Comparison of ENCODE assay signal across 14 mouse cellular contexts in genomic region chr3:124270506-124270905, GRCm38 (mm10). TPM values are rescaled to one million over a fixed set of nuclear protein-coding genes. Genes with fewer than 3 reads are reported as not detected.
"Had no signal": no experiment of that assay in that cellular context is flagged by ENCODE, and none has a peak within 500 bp of the region (broad histone marks: within the 10 kb centered on the region; RNA-seq: fewer than 3 reads in every experiment).

No protein-coding gene starts in this region.

- DNase-seq: kidney, postnatal 36 days; layer of hippocampus, adult 9-11 months; layer of hippocampus, postnatal 36 days; lung, adult 18-20 months; right cerebral cortex, postnatal 4 days; spleen, adult 18-20 months; thymus, adult 18-20 months; thymus, postnatal 14 days had no signal

- H3K4me1 ChIP-seq: limb, embryonic 13.5 days had no signal

- H3K27me3 ChIP-seq: limb, embryonic 13.5 days; neural tube, embryonic 15.5 days had no signal

- H3K27ac ChIP-seq: kidney, postnatal 0 days; limb, embryonic 13.5 days; liver, embryonic 14.5 days; neural tube, embryonic 15.5 days had no signal

- H3K9me3 ChIP-seq: limb, embryonic 13.5 days; neural tube, embryonic 15.5 days had no signal

- H3K4me3 ChIP-seq: limb, embryonic 13.5 days; myocyte; neural tube, embryonic 15.5 days had no signal

- H3K36me3 ChIP-seq: limb, embryonic 13.5 days; neural tube, embryonic 15.5 days had no signal

- H3K9ac ChIP-seq: limb, embryonic 13.5 days; liver, embryonic 14.5 days; neural tube, embryonic 15.5 days had no signal

- H3K4me2 ChIP-seq: limb, embryonic 13.5 days; neural tube, embryonic 15.5 days had no signal

RNA-seq across cellular contexts. Expression of gene Tram1l1, which starts 50.1 kb away (rescaled TPM):
- polyA plus RNA-seq: liver, adult 2 months had no signal
